Mouse (Mus musculus): Measurements from ENCODE around the gene Sec24a.

DNA sequence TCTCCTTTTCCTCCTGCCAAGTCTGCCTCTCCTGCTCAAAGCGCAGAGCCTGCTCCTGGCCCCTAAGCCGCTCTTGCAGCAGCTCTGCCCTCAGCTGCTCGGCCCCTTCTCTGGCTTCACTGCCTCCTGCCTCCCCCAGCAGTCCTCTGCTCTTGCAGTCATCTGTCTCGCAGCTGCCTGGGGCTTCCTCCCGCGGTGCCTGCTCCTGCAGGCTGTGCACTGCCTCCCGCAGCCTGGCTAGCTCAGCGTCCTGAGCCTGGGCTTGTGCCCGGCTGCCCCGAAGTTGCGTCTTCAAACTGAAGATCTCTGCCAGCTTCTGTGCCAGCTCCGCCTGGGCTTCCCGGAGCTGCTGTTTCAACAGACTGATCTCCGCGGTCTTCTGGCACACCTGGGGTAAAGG lies 119.7 kb downstream of the Sec24a start:
- TF ChIP-seq EP300 (IDR thresholded peaks at IDR 0.05) (no peak), CTCF (IDR thresholded peaks at IDR 0.05) (no peak)

Measured in lung, postnatal 0 days (tissue).